Mouse (Mus musculus) inflammation-experienced regulatory T-cells, adult 6 months (primary cell): ENCODE results near the gene Vav3. TPM values are rescaled to one million over a fixed set of nuclear protein-coding genes. Genes with fewer than 3 reads are reported as not detected.

Source experiments
- ATAC-seq: one replicate; pipeline ENCODE4 v1.8.0; 2017
- polyA plus RNA-seq, 3 experiments: library from polyadenylated mRNA; unstranded; fragments of 100-300 nt; shearing (Covaris generic); gene quantifications; one replicate each; pipeline ENCODE4 v1.2.1; 2017

The Vav3 gene
- polyA plus RNA-seq, 3 experiments from 2014 or later, result 5.0 to 15.2 (median 9.9) TPM

DNA sequence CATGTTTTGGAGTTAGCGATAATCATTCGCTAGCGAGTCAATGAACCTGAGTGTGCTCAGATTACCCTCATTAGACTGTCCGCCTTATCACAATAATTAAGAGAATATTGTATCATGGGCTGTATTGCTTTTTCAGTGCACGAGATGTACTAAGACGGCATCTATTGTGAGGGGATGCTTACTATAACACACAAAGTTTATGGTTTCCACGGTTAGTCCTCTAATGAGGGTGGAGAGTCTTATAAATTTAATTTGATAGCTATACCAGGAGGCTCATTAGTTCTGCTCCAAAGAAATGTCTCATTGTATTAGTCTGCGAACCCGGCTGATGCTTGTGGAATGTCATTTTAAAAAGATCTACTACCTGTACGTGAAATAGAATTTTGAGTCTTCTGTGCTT, 175.9 kb downstream of the Vav3 start:
- no peak for ATAC-seq

DNA sequence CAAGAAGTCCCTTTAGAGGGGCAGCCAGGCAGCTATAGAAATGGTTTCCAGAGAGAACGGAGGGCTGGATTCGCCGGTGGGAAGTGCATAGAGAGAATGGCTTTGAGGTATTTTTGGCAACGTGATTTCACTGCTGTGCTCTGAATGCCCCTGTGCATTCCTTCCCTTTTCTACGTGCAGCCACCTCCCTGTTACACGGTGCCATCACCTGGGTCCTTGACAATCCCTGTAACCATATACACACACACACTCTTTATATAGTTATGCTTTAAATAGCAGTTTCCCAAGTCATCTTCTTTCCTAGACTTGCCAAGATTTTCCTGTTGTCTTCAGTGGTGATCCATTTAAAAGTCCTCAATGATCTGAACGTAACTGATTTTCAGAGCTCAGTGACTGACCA, 181.7 kb downstream of the Vav3 start:
- no peak for ATAC-seq

DNA sequence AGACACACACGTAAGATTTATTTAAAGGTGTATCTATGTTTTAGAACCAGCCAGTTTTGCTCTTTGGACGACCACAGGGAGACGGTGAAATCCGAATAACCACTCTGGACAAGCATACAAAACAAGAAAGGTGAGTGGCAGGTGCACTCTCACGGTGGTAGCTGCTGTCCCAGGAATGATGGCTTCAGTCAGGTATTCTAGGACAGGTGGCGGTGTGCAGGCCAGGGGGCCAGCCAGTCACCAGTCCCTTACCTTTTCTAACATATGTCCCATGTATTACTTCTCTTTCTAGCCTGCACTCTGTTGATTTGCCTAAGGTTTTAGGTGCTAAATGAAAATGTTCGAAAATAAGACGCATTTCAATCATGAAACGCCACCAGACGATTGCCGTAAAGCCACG, 185.4 kb downstream of the Vav3 start:
- ATAC-seq, result no peak

DNA sequence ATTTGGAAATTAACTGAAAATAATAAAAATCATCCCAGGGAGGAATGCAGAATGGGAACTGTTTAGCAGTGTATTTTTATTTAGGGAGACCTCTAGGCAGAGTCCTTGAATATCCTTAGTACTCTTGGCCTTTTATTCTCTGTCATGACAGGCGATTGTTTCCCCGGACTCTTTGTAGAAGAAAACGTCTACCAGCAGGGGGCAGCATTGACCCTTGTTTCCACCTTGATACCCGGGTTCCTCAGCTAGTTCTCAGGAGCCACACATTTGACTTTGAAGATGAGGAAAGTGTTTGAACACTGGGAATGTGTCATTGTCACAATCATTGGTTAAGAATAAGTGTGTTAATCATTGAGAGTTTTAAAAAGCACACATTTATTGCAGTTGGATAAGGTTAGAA, 185.8 kb downstream of the Vav3 start:
- ATAC-seq, result peak; percentile 58

DNA sequence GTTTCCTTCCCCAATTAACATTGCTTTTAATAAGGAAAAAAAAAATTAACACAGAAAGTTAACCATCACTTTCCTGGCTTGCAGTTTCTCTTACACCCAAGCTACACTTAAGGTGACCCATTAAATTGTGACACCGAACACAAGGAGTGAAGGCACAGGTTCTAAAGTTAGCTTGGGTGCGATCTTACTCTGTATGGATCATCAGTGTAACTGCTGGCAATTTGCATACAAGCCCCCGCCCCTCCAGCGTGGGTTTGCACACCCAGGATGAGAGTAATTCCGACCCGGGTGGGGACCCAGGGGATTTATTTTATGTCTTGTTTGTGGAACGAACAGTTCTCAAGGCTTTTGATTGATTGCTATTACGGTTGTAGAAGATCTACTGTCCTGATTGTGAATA, 186.2 kb downstream of the Vav3 start:
- ATAC-seq, result no peak

DNA sequence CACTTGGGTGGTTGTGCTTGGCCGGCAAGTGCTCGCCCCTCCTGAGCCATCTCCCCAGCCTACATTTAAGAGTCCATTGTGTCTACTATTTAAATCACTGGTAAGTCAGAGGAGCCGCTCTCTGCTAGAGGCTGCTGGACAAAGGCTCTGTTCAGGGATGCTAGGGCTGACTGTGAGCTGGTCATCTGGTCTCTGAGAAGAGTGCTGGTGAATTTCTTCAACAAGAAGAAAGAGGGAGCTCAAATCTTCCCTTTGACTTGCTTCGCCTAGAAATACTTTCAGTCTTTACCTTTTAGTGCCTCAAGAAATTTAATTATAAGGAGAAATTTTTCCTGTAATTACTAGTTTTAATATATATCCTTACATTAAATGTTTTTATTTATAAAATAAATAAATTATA, 188.2 kb downstream of the Vav3 start:
- ATAC-seq, result no peak

DNA sequence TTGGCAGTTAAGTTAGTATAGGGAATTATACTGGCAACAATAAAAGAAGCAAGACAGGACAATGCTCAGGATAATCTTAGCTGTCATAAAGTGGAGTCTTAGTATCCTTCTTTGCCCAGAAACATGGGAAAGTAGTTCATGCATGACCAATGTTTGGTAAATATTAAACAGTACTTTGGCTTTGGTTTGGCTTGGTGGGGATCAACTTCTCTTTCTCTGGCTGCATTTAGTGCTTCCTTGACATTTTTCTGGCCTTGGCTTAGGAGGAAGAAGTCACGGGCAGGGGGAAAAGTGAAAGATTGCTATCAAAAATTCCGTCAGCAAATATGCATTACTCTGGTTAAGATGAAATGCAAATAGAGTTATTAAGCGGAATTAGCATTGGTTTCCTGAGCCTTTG, 197.2 kb downstream of the Vav3 start:
- no peak for ATAC-seq

DNA sequence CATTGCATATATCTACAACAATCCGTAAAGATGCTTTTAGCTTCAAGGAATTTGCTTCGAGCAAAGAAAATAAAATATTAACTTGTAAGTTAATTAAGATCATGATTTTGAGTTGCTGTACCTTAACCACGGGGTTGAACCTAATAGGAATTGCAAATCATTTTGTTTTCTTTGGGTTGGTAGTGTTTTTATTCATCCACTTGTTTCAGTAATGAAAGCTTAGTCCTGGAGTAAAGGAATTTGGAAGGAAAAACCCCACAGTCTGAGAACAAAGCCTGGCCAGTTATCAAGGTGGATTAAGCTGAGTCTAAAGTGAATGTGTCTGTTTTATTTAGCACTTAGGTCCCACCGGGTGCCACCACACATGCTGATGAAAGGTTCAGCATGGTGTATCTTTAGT, 199.6 kb downstream of the Vav3 start:
- ATAC-seq, result no peak

DNA sequence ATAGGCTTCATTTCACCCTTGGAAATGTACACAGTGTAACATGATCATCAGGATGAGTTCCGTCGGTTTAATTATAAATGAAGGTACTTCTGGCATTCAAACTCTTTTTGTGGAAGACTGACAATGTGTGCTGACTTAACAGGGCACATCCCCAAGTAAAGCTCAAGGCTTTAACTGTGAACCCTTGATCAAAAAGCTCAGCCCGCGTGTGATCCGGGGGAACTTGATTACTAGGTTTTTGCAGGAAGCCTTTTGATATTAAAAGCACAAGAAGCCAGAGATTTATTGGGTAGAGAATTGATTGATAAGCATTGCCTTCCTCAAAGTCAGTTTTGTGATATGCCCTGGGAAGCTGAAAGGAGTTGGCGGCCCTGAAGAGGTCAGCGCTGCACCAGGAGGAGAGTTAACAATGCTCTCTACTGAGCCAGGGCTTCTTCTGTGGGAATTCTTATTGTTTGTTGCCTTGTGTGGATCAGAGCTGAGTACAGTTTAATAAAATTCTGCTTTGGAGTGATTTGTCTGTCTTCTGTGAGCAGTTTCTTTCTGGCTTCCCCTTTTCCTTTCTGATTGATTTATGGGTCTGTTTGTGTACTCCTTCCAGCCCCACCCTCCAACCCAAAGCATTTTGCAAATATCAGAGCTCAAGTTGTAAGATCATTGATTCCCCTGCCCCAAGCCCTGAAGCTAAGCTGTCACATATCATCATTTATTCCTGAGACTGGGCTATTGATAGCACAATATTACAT, 204.2 kb downstream of the Vav3 start:
- ATAC-seq, result no peak

DNA sequence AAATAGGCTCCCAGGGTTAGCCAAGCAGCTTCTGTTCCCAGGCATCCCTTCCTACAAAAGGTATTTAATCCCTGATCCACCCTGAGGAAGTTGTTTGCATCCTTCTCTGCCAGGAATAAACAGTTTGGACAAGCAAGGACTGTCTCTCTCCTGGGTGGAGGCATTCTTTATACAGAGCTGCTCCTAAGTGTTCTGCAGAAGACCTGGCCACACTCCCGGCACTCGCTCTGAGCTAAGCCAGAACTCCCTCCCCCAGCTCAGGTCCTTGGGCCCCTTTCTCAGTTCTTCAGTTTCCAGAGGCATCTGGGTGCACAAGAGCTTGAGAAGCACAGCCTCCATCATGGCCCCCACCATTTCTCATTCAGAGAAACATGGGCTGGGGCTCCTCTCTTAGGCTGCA, 216.9 kb downstream of the Vav3 start:
- ATAC-seq, result no peak

DNA sequence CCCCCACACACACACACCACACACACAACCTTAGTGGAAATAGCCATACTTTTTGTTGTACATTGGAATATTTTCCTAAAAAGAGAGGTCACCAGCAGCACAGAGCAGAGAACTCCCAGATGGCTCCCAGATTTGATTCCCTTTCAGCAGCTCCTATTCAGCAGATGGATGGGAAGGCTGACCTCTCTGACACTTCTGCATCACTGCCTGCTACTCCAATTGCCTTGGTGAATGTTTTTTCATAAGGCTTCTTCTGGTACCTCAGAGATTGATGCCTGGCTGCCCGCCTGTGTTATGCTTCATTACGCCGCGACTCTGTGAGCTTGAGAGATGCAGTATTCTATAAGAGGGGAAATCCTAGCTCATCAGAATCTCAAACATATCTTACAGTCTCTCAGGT, 220.8 kb downstream of the Vav3 start:
- ATAC-seq, result no peak

DNA sequence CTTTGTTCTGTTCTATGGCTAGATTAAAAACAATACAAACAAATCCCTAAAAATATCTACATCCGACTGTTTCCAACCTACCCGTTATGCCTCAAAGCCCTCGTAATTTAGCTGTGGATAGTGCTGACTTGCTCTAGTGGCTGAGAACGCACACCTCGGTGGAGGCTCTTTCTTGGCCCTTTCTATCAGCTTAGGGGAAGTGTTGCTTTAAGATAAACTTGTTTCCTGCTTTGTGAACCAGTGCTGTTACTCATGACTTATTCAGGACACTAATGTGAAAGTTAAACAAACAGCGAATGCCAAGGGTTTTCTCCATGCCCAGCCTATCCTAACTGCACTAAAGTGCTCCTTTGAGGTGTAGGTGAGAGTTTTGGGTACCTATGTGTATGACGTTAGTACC, 221.3 kb downstream of the Vav3 start:
- ATAC-seq, result no peak

DNA sequence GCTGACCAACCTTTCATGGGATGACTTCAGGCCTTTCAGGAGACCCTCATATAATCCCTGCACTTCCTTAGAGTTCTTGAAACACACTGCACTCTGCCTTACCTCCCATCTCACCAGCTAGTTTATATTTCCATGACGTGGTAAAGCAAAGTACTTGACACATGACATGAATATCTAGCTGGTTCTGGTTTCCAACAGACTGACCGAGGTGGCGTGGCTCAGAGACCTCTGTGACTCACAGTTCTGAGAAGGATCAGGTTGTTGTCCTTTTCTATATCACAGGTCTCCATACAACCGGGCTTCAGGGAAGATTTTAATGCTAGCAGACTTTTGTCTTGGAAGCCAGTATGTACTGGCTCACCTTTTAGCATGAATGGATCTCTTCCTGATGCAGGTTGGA, 221.8 kb downstream of the Vav3 start:
- ATAC-seq, result no peak

DNA sequence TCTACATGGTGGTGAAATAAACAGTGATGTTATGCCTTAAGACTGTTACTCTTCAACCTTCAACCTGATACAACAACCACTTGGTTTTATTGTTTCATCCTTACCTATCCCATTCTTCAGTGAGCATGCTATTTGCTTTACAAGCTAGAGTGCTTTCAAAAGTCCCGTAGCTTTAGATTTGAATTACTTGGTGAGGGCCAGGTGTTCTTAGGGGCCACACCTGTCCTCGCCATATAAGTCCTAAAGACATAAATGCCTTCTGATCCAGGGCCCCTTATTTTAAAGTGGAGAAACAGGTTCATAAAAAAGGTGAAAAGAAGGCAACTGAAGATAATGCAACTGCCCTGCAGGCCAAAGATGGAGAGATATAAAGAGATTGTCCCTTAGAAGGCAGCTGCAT, 224.0 kb downstream of the Vav3 start:
- ATAC-seq, result no peak

DNA sequence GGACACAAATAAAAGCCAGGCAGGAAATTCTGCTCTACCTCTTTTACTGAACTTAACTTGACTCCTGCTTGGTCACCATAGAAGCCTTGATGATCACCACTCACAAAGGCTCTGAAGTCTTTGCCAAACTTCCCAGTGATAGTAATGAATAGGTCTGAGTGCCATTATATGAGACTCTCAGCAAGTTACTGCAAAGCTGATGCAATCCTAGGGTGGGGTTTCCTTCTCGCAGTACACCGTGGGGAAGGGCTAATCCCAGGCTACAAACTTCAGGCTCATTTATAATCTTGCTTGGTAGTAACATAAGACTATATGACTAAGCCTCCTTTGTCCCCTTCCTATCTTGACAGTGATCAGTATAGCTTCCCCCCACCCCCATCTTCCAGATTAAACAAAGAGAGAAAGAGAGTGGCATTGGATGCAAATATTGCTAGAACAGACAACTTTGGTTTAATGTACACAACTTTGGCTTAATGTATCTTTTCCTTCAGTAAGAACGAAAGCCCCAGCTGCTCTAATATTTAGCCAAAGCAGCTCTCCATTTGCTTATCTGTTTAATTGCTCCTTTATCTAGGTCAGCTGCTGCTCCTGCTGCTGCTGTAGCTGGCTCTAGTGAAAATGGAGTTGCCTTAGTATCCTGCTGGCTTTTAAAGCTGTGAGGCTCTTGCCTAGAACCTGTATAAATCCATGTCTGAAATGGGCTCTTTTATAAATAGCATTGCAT, 228.3 kb downstream of the Vav3 start:
- no peak for ATAC-seq

DNA sequence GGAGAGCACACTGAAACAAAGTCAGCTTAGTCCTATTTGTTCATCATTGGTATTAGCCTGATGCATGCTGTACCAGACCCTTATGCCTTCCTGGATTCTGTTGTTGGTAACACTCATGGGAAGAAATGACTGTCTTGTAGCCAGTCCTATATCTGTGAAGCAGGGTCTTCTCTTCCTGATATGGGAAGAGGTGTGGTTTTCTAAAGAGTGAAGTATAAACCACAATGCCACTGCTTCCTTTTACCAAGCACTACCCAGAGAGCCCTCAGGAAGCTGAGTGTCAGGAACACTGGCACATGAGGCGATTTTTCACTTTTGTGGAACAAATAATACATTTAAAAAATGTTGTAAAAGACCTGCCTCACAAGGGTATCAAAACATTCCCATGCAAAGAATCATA, 231.0 kb downstream of the Vav3 start:
- no peak for ATAC-seq

DNA sequence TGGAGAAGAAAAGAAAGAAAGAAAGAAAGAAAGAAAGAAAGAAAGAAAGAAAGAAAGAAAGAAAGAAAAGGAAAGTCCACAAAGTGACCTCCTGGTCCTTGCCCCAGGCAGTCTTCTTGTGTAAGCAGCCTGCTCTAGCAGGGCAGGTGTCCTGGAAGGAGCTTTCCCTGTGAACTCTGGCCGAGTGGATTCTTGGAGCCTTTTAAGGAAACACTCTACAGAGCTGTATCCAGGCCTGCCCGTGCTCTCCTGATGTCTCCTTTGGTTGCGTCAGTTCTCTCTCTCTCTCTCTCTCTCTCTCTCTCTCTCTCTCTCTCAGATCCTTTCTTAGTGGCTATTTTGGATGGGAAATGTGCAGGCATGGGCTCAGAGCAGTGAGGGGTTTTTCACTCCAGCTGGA, 232.4 kb downstream of the Vav3 start:
- no peak for ATAC-seq

DNA sequence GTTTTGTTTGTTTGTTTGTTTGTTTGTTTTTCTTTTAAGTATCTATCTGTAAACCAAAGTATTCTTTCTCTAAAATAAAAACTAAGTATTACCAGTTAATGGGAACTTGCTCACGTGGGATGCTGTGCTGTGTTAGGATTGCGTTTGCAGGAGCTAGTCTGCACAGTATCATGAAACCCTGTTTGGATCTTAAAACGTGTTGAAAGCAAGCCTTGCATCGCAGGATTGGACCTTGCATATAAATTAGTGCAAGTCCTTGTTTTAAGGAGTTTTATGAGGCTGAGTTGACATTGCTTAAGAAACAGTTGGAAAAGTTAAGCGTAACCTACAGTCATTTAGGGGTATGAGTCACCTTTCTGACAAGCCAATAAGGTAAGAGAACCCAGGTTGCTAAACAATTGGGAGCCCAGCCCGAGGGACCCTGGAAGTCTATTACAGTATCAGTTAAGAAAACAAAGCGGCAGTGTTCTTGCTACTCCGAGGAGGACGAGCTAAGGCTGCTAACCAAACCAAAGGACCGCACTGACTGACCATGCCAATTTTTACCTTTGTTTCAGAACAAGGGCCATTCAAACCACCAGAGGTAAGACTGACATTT, 233.2 kb downstream of the Vav3 start:
- no peak for ATAC-seq

DNA sequence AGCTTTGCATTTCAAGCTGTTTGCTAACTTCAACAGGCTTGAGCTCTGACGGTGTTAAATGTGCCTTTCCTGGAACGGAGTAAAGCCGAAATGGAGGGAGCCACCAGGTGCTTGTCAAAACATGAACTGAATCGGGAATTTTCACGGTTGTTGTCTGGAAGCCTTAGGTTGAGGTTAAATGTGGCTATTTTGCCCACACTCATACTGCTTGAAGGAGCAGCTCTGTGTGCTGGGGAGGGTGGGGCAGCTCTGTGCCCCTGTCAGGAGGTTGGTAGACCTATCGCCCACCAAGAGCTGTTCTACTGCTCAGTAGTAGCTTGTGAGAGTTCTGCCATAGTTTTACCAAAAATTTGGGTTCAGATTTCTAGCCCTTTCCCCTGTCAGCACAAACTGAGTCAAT, 233.7 kb downstream of the Vav3 start:
- ATAC-seq, result no peak

DNA sequence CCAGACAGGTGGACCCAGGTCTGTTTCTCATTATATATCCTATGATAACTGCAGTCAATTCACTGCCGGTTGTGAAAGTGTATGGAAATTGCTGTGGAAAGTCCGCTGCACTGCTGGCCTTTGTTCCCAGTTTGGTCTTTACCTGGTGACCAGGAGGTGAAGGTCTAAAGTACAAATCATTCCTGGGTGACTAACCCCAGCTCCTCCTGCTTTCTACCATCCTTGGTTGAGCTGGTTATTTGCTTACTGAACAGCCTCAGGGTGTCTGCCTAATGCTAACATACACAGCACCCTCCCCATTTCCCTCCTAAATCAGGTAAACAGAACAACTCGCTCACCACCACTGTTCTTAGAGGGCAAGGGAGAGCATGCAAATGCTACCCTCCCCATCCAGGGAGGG, 237.9 kb downstream of the Vav3 start:
- ATAC-seq, result no peak

DNA sequence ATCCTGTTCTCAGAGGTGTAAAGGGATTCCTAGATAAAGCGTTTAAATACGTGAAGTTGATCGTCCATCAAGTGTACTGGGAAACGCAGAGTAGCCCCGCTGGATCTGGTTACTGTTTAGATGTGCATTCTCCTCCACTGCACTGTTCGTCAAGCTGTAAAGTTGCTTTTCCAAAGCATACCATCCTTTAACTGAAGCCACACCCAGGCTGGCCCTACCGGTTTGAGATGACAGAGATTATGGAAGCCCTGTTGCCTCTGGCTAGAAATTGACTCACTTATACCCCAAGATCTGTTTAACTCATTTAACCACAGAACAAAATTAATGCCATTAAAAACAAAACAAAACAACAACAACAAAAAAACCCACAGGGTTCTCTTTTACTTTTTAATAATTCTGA, 238.5 kb downstream of the Vav3 start:
- ATAC-seq, result no peak

DNA sequence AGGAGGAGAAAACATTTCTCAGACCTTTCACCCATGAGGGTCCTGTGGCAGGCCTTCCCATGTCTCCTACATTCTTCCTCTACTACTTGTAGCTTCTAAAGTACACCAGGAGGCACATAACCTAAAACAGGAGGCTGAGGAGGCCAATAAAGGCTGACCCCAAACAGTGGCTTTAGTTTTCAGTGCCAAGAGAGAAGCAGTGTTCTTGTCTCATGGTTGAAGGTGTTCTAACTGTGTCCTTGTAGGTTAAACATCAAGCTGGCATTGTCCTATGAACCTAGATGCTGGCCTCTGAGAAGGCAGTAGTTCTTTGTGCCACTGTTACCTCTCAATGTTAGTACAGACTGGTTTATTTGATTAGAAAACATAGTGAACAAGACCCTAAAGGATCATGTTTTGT, 245.5 kb downstream of the Vav3 start:
- no peak for ATAC-seq

DNA sequence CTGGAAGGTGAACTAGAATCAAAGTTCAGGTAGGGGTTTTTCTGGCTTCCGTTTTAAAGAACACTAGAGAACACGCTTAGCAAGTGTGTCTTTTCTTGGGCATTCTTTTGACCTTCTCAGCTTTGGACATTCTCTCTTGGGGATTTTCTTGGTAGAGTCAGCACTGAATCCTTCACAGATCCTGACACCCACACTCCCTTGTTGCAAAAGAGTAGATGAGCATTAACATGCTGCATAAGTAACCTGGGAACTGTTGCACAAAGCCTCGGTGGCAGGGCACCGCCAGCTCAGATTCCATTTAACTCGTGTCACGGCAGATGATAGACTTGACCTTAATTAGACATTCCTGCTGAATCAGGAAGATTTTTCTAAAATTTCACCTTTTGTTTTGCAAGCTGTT, 252.5 kb downstream of the Vav3 start:
- ATAC-seq, result no peak

DNA sequence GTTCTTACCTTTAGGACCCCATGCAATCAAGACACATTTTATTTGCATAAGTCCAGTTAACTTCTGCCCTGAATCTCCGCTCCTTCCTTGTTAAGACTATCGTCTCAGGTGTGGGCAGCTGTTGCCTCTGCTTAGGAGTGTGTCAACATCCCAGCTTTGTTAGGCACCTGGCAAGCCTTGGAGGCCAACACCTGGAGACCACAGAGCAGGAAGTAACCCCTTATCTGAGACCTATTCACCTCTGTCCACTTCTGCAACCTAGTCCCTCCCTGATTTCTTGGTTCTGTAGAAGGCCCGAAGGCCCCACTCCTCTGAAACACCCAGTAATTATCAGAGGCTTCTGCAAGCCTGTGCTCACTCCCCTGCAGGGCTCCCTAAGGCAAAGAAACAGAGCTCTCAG, 255.6 kb downstream of the Vav3 start:
- ATAC-seq, result no peak
